Mouse (Mus musculus) fibroblast of lung, adult 2 months (primary cell): ENCODE results near the gene Ppa2.

ENCODE experiments used
- DNase-seq: peaks from one replicate; pipeline ENCODE4 v3.0.0-alpha.2; 2011; ENCODE audit warnings: low read depth

Ppa2 gene

DNA sequence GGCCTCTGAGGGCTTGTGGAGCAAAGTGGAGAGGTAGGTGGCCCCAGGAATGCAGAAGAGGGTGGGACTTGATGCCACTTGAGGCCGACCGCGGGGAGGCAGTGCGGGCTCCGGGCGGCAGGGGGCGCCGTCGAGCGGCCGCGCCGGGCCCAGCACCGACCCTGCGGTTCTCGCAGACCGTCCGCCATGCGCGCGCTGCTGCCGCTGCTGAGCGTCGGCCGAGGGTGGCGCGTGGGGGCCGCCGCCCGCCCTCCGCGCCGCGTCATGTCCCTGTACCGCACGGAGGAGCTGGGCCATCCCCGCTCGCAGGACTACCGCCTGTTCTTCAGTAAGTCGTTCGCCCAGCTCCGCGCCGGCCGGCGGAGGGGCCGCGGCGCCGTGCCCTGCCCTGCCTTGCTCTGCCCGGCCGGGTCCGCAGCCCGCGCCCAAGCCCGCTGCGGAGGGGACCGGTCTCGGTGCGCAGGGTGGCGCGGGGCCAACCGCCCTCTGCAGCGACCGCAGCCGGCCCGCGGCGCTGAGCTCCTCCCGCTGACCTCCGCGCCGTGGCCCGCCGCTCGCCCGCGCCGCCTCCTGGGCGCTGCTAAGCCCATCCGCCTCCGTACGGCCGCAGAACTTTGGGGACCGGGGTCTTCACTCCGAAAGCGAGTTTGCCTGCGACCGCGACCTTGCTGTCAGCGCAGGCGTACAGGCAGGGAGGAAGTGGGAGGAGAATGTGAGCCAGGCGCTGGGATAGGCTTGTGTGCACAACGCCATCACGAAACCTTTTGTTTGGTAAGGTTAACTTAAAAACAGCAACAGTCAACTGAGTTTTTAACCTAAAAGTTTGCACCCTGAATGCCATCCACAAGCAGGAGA, at the start of gene Ppa2:
Gene Ppa2, plus strand, starts transcription at position 157 of the 855 bp plus-strand sequence.
- peak; percentile 52 for DNase-seq

DNA sequence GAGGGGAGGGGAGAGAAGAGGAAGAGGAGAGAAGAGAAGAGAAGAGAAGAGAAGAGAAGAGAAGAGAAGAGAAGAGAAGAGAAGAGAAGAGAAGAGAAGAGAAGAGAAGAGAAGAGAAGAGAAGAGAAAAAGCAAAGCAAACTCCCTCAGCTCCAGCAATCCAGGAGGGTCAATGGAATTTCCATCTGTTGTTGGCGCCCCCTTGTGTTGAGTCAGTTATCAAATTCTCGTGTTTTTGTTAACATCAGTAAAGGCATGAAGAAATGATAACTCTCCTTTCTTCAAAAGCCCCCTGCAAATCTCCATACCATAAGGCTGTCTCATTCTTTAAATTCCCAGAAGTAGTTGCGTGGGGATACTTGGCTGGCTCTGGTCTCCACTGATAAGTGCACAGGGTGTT, 38.0 kb upstream of the Ppa2 start:
- peak; percentile 13 for DNase-seq

DNA sequence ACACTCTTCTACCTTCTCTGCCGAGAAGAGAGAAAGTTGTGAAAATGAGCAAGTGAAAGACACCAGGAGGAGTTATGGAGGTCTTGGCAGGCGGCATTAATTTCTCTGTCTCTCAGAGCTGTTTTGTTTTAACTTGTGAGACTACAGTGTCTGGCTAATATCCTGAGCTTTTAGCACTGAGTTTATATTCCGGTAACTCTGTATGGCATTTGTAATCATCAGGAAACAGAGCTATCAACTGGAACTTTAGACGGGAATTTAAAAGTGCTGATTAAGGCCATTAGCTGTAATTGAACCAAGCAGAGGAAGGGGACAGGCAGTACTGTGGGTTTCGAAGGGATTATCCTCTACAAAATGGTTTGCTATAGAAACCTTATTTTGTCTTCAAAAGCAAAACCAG, 25.3 kb upstream of the Ppa2 start:
- DNase-seq, result no peak

DNA sequence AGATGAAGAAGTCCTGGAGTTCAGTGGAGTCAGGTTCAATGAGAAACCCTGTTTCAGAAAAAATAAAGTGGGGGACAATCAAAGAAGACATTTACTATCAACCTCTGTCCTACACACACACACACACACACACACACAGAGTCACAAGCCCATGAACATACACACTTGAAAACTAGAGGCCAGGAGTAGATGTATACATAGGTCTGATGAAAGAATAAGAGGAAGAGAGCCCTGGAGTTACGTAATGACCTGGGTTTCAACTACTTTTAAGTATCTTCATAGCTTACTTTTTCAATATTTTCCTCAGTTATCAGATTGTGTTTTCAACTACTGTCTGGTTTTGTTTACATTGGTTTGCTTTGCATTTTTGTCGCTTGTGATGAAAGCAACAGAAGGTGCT, 21.1 kb upstream of the Ppa2 start:
- no peak for DNase-seq

DNA sequence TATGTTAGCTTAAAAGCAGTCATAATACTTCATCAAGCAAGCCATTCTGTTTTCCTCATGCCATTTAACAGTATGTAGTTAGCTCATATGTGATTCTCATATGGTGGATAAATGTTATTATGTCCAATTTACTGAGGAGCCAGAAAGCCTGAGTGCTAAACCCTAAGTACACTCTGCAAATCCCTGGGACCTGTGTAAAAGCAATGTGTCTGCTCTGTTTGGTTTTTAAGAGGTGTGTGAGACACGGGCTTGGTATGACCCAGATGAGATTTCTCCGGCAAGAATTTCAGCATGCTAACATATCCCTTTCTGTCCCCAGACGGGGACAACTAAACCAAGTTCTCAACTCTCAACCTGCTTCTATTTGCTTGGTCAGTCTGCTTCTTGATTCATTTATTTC, 5.6 kb upstream of the Ppa2 start:
- no peak for DNase-seq

DNA sequence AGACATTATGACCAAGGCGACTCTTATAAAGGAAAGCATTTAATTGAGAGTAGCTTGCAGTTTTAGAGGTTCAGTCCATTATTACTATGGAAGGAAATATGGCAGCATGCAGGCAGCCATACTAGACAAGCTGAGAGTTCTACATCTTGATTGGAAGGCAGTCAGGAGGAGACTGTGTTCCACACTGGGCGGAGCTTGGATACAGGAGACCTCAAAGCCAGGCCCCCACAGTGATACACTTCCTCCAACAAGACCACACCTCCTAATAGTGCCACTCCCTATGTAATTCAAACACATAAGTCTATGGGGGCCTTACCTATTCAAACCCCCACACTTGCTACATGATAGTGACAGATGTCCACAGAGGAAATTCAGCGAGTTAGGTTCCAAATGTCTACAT, 1.5 kb upstream of the Ppa2 start:
- DNase-seq, result no peak

DNA sequence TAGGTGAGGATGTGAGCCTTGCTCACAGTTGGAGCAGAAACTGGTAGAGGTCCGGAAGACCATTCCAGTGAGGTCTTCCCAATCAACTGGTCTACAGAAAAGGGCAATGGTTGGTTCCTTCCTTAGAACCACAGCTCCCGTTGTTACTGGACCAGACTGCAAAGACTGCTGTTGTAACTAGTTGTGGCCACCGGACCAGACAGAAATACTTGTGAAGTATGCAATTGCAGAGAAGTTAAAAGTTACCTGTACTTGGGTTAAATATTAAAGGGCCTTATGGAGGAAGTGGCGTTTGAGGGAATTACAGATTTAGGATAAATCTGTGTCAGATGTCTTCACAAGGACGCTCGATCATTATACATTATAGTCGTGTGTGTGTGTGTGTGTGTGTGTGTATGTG, 551 bp upstream of the Ppa2 start:
- DNase-seq, result no peak

DNA sequence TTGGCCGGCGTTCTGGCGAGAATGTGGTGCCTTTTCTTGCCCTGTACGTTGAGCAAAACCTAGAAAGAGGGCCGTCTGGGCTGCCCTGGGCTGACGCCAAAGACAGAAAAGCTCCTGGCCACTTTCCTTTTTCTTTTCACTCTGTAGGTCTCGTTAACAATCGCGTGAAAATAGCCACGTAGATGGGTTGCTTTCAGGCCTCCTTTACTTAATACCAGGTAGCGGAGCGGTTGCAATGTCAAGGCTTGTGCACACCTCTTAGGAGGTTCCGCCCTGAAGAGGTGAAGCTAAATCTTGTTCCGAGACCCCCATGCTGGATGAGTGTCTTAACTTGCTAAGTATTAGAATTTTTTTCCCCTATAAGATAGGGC, 884 bp downstream of the Ppa2 start:
- DNase-seq, result no peak

DNA sequence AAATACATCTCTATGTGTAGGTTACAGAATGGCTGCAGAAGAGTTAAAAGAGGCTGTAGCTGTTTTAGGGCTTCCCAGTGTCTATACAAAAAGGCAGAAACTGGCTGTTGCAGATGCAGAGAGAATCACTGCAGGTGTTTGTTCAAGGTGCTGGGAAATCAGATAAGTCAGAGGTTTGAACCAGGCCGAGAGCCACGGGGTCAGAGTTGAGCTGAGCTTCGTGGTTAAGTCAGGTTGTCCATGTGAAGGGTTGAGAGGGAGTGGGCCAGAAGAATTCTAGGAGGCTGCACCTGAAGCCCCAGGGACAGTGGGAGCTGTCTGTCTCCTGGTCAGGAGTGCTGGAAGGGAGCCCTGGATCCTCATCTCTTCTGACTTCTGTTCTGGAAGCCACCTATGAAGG, 2.4 kb downstream of the Ppa2 start:
- DNase-seq, result no peak

DNA sequence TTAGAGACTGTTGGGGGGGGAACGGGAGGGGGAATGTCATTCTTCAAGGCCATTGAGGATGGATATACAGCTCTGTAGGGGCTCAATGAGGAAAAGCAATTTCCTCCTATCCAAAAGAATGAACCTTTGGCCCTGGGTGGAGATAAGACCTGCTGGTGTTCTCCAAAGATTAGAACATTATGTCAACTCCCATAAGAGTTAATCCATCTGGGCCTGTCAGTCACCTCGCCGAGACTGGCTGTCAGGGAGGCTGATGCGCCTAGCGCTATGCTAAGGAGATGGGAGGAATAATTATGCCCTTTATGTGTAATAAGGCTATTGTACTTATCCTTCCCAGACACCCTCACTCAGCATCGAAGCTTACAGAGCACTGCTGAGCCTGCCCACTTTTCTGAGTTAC, 2.9 kb downstream of the Ppa2 start:
- DNase-seq, result no peak

DNA sequence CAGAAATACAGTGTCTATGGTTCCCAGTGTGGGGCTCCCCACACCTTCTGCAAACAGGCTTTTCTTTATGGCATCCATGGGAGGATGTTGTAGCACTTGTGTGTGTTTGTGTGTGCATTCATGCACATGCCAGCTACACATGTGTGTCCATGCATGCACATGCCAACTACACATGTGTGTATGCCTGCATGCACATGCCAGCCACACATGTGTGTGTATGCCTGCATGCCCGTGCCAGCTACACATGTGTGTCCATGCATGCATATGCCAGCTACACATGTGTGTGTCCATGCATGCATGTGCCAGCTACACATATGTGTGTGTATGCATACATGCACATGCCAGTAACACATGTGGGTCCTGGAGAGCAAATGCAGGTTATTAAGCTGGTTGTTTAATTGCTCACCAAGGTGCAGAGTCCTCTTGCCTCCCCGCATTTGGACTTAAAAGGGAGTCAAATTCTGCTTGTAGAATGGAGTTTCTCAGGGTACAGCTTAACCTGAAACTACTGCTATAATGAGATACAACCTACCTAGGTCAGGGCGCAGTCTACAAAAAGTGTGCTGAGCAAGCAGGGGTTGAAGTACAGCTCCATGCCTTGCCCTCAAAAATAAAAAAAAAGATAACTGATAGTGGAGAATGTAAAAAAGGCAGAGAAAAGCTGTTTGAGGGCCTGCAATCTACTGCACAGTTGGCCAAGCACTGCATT, 3.7 kb downstream of the Ppa2 start:
- no peak for DNase-seq

DNA sequence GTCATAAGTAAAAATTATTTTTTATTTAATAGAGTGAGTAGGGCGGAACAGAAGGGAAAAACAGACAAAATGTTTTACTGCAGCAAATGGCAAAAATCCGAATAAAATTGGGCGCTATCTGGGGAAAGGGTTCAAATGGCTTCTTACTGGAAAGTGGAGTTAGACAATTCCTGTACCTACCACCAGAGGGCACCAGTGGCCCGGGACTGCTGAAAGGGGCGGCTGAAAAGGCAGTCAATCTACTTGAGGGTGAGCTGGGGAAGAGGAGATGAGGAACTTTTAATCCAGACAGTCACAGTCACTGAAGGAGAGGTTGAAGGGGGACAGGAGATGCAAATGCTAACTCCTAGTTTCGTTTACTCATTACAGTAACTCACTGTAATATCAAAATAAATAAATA, 4.6 kb downstream of the Ppa2 start:
- peak; percentile 29 for DNase-seq

DNA sequence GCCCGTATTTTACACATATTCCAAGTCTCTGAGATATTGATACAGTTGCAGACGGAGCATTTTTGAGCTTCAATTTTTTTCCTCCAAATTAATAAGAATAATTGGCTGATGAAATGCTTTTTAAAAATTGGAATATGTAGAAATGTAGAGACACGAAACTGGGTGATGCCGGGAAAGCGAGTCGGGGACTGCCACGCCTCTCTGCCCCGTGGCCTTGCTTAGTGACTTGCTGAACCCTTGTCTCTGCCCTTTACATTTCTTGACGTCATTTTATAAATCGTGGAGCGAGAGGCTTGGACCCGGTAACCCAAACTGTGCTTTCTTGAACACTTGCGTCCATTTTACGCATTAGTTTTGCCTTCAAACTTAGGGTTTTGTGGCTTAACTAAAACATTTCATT, 5.1 kb downstream of the Ppa2 start:
- no peak for DNase-seq

DNA sequence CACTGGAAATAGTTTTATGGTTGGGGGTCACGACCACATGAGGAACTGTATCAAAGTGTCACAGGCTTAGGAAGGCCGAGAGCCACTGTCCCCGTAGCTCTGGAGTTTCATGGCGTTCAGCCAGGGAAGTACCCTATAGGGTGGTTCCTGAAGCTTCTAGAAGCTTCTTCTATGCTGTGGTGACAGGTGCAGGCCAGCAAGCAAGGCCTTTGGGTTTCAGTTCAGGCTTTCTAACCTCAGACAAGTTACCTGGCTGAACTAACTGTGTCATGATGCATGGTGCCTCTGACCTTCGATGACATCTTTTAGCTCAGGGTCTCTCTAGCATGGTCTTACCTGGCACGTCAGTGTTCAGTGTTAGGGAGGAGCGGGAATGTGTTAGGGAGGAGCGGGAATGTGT, 5.7 kb downstream of the Ppa2 start:
- no peak for DNase-seq

DNA sequence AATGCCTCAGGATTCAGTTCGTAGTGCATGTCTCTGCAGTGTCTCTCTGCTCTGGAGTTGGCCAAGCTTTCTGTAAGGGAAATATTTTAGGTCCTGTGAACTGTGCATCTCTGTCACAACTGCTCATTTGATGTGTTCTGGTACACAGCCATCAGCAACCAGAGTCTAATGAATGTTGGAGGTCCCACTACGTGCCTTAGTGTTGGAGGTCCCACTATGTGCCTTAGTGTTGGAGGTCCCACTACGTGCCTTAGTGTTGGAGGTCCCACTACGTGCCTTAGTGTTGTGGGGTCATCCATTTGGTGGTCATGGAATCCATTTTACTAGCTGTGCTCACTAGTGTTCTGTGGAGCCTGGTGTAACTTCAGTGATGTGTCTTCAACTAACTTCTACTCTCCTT, 7.9 kb downstream of the Ppa2 start:
- no peak for DNase-seq

DNA sequence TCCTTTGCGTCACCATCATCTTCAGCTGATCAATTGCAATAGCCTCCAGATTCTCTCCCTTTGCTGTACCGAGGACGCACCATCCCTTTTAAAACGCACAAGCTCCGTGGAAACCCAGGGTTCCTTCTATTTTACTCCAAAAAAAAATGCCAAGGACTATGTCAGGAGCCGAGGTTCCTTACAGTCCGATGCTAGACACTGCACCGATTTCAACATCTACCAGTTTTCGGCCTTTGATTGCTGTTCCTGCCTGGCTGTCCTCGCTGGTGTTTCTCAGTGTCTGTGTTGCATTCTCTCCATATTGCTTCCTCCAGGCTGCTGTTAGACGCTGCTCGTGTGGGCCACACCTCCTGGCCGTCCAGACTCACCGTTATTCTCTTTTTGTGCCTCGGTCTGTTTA, 8.7 kb downstream of the Ppa2 start:
- no peak for DNase-seq

DNA sequence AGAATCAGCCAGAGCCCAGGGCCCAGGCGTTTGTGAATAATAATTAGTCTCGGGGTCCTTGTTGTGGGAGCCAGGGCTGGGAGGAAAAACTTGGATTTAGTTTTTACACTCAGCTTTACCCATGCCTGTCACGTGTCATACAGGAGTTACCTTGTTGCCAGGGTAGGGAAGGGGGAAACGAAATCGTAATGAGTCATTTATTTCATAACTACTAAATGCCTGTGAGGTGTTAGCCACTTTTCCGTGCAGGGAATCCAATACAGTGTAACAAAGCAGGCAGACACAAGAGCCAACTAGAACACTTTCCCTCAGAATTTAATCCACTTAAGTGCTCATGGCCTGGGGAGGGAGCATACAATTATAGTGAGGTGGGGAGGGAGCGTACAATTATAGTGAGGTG, 9.9 kb downstream of the Ppa2 start:
- no peak for DNase-seq

DNA sequence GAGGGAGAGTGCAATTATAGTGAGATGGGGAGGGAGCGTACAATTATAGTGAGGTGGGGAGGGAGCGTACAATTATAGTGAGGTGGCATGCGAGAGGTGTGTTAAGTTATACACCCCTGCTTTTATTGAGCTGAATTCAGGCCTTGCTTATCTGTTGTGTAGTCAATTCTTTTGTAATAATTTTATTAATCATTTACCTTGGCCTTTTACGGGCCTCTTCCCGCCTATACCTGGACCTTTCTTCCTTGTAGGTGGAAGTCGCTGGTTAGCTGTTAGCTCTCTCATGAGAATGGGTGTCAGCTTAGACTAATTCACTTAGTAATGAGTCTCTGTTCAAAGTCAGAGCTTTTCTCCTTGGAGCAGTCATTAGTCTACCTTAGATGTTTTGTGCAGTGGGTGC, 10.4 kb downstream of the Ppa2 start:
- no peak for DNase-seq

DNA sequence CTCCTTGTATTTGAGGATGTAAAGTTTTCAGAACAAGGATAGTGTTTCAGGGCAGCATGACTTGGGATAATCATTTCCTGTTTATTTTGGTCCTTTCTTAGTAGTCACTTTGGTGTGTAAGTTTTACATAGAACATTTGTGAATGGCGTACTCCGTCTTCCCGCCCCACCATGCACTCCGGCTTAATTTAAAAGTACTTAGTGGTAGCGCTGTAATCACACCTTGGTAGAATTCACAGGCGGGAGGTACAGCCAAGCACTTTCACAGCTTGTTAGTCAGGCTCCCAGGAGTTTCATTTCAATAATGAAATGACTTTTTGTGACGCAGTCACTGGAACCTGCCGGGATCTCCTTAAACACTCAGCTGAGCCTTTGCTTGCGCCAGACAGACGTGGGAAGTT, 12.0 kb downstream of the Ppa2 start:
- DNase-seq, result no peak

DNA sequence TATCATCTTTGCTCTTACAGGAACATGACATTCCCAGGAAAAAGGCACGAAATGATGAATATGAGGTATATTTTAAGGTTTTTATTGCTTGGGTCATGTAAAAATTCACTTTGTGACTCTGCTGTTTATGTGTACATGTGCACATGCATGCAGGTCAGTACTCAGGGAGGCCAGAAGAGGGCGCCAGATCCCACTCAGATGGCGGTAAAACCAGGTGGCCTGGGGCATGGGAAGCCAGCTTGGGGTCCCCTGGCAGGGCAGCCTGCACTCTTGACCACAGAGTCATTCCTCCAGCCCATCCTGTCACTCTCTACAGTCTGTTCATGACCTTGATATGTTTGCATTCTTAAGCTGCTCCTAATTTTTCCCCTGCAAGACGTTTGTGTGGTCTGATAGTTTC, 12.6 kb downstream of the Ppa2 start:
- no peak for DNase-seq

DNA sequence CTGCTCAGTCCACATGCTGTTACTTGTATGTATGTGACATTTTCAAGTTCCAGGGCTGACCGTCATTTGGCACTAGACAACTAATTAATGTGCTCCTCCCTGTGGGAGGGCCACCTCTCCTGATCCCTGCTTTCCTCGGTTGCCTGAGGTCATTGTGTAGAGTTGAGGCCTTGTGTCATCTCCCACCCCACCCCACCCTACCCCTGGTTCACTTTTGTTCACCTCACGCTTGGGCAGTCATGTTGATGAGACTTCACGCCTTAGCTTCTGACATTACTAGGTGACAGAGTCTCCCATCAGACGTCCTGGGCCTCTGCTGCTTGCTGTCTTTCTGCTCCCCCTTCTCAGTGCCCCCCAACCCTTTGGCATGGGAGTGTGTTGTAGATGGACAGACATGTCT, 15.2 kb downstream of the Ppa2 start:
- DNase-seq, result no peak

DNA sequence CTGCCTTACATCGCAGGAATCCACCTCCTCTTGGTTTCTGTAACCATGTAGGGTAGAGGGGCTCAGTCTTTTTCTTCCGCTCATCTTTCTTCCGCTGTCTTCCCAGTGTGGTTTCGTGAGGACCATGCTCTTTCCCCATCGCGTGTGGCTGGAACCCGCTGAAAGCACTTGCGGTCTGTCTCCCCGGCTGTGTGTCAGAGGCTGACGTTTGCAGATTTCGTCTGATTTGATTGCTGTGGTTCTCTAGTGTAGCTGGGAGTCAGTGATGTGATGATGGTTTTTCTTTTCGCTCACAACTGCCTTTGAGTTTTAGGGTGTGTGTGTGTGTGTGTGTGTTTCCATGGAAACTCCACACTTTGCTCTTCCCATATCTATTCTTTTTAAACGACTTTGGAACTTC, 18.6 kb downstream of the Ppa2 start:
- DNase-seq, result no peak

DNA sequence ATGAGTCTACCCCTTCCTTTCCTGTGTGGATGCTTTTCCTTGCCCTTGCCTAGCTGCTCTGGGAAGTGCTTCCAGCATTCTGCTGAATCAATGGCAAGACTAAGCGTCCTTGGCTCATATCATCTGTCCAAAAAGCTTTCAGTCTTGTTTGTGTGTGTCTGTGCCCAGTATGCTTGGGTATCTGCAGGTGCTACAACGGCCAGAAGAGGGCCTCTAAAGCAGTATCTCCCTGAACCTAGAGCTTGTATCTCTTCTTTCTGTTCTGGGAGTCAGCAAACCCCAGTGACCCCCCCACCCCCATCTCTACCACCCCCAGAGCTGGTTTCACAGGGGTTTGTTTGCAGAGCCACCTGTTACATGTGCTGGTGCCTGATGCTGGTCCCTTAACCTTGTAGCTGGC, 19.5 kb downstream of the Ppa2 start:
- DNase-seq, result no peak
